Mouse (Mus musculus): ENCODE data around the gene Gm5737. TPM values are rescaled to one million over a fixed set of nuclear protein-coding genes. Genes with fewer than 3 reads are reported as not detected.

Gm5737 gene
- total and polyA plus RNA-seq, 3 experiments: not detected

GRCm38 (mm10) chr7:120835449-120836359 lies 23.5 kb downstream of the Gm5737 start (continued):
- TF ChIP-seq NRF1 (IDR thresholded peaks at IDR 0.05; ENCODE audit: insufficient read depth, low read depth, low read length, poor library complexity, severe bottlenecking) (0 out of 2 replicates have a peak, but pooled peaks have one; percentile 7), UBTF (IDR thresholded peaks at IDR 0.05; ENCODE audit: borderline replicate concordance, insufficient read depth, low read depth, low read length) (no peak), TBP (IDR thresholded peaks at IDR 0.05; ENCODE audit: low read depth, low read length) (peak; percentile 100), BHLHE40 (IDR thresholded peaks at IDR 0.05; ENCODE audit: borderline replicate concordance, low read depth, low read length) (peak; percentile 26; the same call in 1 of the 2 replicates), USF2 (IDR thresholded peaks at IDR 0.05; ENCODE audit: borderline replicate concordance in 1 of 2, insufficient read depth in 1 of 2, low read depth in 1 of 2, low read length in 2 of 2) (no peak), MXI1 (IDR thresholded peaks at IDR 0.05; ENCODE audit: low read depth, low read length) (0 out of 2 replicates have a peak, but pooled peaks have one; percentile 39), MAX (IDR thresholded peaks at IDR 0.05; ENCODE audit: low read length) (peak; percentile 83), MYB (IDR thresholded peaks at IDR 0.05; ENCODE audit: low read depth, low read length) (no peak)

- H3K27ac ChIP-seq (ENCODE audit: control insufficient read depth, low read depth, low read length): no peak overlapping the region
- peak; percentile 88 for DNase-seq (ENCODE audit: low read depth, low spot score)
- H3K79me2 ChIP-seq (ENCODE audit: control insufficient read depth, insufficient read depth, low read length, poor library complexity): peaks cover 1% of the 10 kb centered on the region; the same call in 1 of the 2 replicates
- peak overlapping the region; percentile 57 to 99 for H3K4me3 ChIP-seq (ENCODE audit: control insufficient read depth in 1 of 2, insufficient read depth in 1 of 2, low read depth in 2 of 2, low read length in 2 of 2)
- peak overlapping the region; percentile 80 for H3K9ac ChIP-seq (ENCODE audit: control insufficient read depth, low read depth, low read length, poor library complexity, severe bottlenecking)
- no peaks in the 10 kb centered on the region for H3K27me3 ChIP-seq (ENCODE audit: control insufficient read depth in 1 of 2, insufficient read depth in 2 of 2, low read length in 2 of 2)
- TF ChIP-seq POLR2A (IDR thresholded peaks at IDR 0.05; ENCODE audit: control insufficient read depth in 1 of 2, insufficient read depth in 1 of 2, low read depth in 1 of 2, low read length in 2 of 2, poor library complexity in 1 of 2) (no peak; a peak in 1 of 4 replicates), TBP (IDR thresholded peaks at IDR 0.05; ENCODE audit: low read depth, low read length) (peak; percentile 82), CHD2 (IDR thresholded peaks at IDR 0.05; ENCODE audit: low read length) (no peak), MYC (IDR thresholded peaks at IDR 0.05; ENCODE audit: low read depth, low read length) (no peak), MAFK (IDR thresholded peaks at IDR 0.05; ENCODE audit: borderline replicate concordance, low read depth, low read length) (no peak), ZMIZ1 (IDR thresholded peaks at IDR 0.05; ENCODE audit: low read depth, low read length) (no peak), RAD21 (IDR thresholded peaks at IDR 0.05; ENCODE audit: low read depth, low read length) (no peak), MAZ (IDR thresholded peaks at IDR 0.05; ENCODE audit: low read depth, low read length) (no peak)
- no peaks in the 10 kb centered on the region for H3K9me3 ChIP-seq (replicated peaks; ENCODE audit: insufficient read depth, low read length)
- peaks cover 5 to 17% of the 10 kb centered on the region in 2 experiments for H3K4me1 ChIP-seq (ENCODE audit: control insufficient read depth in 1 of 2, insufficient read depth in 2 of 2, low read length in 2 of 2)
- H3K36me3 ChIP-seq (ENCODE audit: control insufficient read depth in 1 of 2, insufficient read depth in 2 of 2, low read length in 2 of 2): peaks cover 0 to 10% of the 10 kb centered on the region in 2 experiments; a peak in 2 of 4 replicates
Measured at GRCm38 (mm10) chr7:120836361-120836760, 24.2 kb downstream of the Gm5737 start.

Data from MEL (cell line).